In genomic region chr11:115026912-115027311, GRCm38 (mm10) we compare ENCODE assay signal across 33 mouse cellular contexts. TPM values are rescaled to one million over a fixed set of nuclear protein-coding genes. Genes with fewer than 3 reads are reported as not detected.
"Had no signal": no experiment of that assay in that cellular context is flagged by ENCODE, and none has a peak within 500 bp of the region (broad histone marks: within the 10 kb centered on the region; RNA-seq: fewer than 3 reads in every experiment).

Cd300ld4 (minus strand) TSS chr11:115027012.

RNA-seq across cellular contexts. Expression of gene Cd300ld4, which starts in this region (rescaled TPM):
- total RNA-seq: heart, postnatal 10 days; heart, postnatal 14 days; heart, postnatal 36 days; heart, postnatal 4 days; hematopoietic stem cell, adult 5-6 weeks; hindbrain, postnatal 0 days; layer of hippocampus, postnatal 10 days; layer of hippocampus, postnatal 14 days; left cerebral cortex, adult 18-20 months had no signal
- polyA plus RNA-seq: heart, embryonic 10.5 days; heart, embryonic 11.5 days; heart, embryonic 12.5 days; heart, embryonic 13.5 days; heart, embryonic 14.5 days; heart, embryonic 15.5 days; heart, embryonic 16.5 days; heart, postnatal 0 days; hindbrain, embryonic 10.5 days; hindbrain, embryonic 11.5 days; hindbrain, embryonic 12.5 days; hindbrain, embryonic 13.5 days; hindbrain, embryonic 14.5 days; hindbrain, embryonic 15.5 days; hindbrain, embryonic 16.5 days; hindbrain, postnatal 0 days; inflammation-experienced regulatory T-cells, adult 6 months; intestine, embryonic 14.5 days; intestine, embryonic 15.5 days; intestine, embryonic 16.5 days; intestine, postnatal 0 days; kidney, embryonic 14.5 days; kidney, embryonic 15.5 days; kidney, embryonic 16.5 days; kidney, postnatal 0 days had no signal
